In genomic region chr11:117847593-117848215, GRCm38 (mm10) we compare ENCODE assay signal across 7 mouse cellular contexts. TPM values are rescaled to one million over a fixed set of nuclear protein-coding genes. Genes with fewer than 3 reads are reported as not detected.
DNase-seq lines count a peak whose midpoint lies in the region; ATAC-seq and TF ChIP-seq lines count a peak whose summit lies in the region.

No protein-coding gene starts in this region.

- DNase-seq in neural tube, embryonic 11.5 days (ENCODE audit: low spot score): no peak
- no peak for DNase-seq in neural tube, embryonic 10.5 days (ENCODE audit: extremely low spot score, low spot score)
- peak; percentile 44 for DNase-seq in fibroblast of lung, adult 2 months (ENCODE audit: low read depth)
- no peak for DNase-seq in stomach, postnatal 0 days (ENCODE audit: low spot score)
- DNase-seq in frontal cortex, postnatal 10 days (ENCODE audit: low spot score in 2 of 2): no peak
- DNase-seq in gastrocnemius, postnatal 25 days: no peak

- no peak for TF ChIP-seq EP300 in stomach, postnatal 0 days (optimal IDR thresholded peaks at IDR 0.05)

- no peak for TF ChIP-seq CTCF in stomach, postnatal 0 days (IDR thresholded peaks at IDR 0.05; ENCODE audit: low read depth)

- peaks cover 12% of the 10 kb centered on the region; the same call in 1 of the 2 replicates for H3K4me1 ChIP-seq in neural tube, embryonic 11.5 days (ENCODE audit: control insufficient read depth, insufficient read depth, low read length)
- peaks cover 28% of the 10 kb centered on the region for H3K4me1 ChIP-seq in limb, embryonic 13.5 days
- H3K4me1 ChIP-seq in stomach, postnatal 0 days (replicated peaks; ENCODE audit: control insufficient read depth, insufficient read depth): peaks cover 9% of the 10 kb centered on the region; the same call in 1 of the 2 replicates

- H3K9ac ChIP-seq in neural tube, embryonic 11.5 days (ENCODE audit: low read length): peak overlapping the region; percentile 62; the same call in 1 of the 2 replicates
- H3K9ac ChIP-seq in limb, embryonic 13.5 days: peak overlapping the region; percentile 86
- H3K9ac ChIP-seq in stomach, postnatal 0 days (ENCODE audit: low read length): peak overlapping the region; percentile 80

- no peak overlapping the region for H3K4me2 ChIP-seq in neural tube, embryonic 11.5 days (ENCODE audit: low read depth)
- peak overlapping the region; percentile 85 for H3K4me2 ChIP-seq in limb, embryonic 13.5 days (replicated peaks)
- H3K4me2 ChIP-seq in stomach, postnatal 0 days (replicated peaks; ENCODE audit: low read depth): peak overlapping the region; percentile 89

- no peak overlapping the region for H3K4me3 ChIP-seq in neural tube, embryonic 11.5 days (ENCODE audit: low read depth, low read length)
- peak overlapping the region; percentile 70 for H3K4me3 ChIP-seq in limb, embryonic 13.5 days
- H3K4me3 ChIP-seq in stomach, postnatal 0 days (ENCODE audit: low read depth, low read length): peak overlapping the region; percentile 61; the same call in 1 of the 2 replicates

- H3K27me3 ChIP-seq in neural tube, embryonic 11.5 days (ENCODE audit: control insufficient read depth, insufficient read depth, low read length): no peaks in the 10 kb centered on the region
- no peaks in the 10 kb centered on the region for H3K27me3 ChIP-seq in limb, embryonic 13.5 days
- H3K27me3 ChIP-seq in stomach, postnatal 0 days (ENCODE audit: control insufficient read depth, insufficient read depth, low read length): no peaks in the 10 kb centered on the region

- ATAC-seq in neural tube, embryonic 11.5 days (ENCODE audit: insufficient read depth, low FRiP score, low TSS enrichment): no peak
- ATAC-seq in limb, embryonic 13.5 days (ENCODE audit: low FRiP score, low read depth): no peak
- no peak for ATAC-seq in stomach, postnatal 0 days (ENCODE audit: low FRiP score, low TSS enrichment)

- H3K36me3 ChIP-seq in neural tube, embryonic 11.5 days (ENCODE audit: control insufficient read depth, insufficient read depth, low read length): peaks cover under 1% of the 10 kb centered on the region
- H3K36me3 ChIP-seq in limb, embryonic 13.5 days: peaks cover 15% of the 10 kb centered on the region
- no peaks in the 10 kb centered on the region for H3K36me3 ChIP-seq in stomach, postnatal 0 days (ENCODE audit: control insufficient read depth, insufficient read depth, low read length)

- H3K27ac ChIP-seq in neural tube, embryonic 11.5 days (ENCODE audit: low read depth, low read length): no peak overlapping the region
- peak overlapping the region; percentile 96 for H3K27ac ChIP-seq in limb, embryonic 13.5 days
- peak overlapping the region; percentile 96 for H3K27ac ChIP-seq in stomach, postnatal 0 days (replicated peaks)

- 81% methylated on average over 7 of the region's 7 CpGs for WGBS in neural tube, embryonic 11.5 days
- WGBS in limb, embryonic 13.5 days: 65% methylated on average over 7 of the region's 7 CpGs
- WGBS in stomach, postnatal 0 days: 62% methylated on average over 7 of the region's 7 CpGs

- no peaks in the 10 kb centered on the region for H3K9me3 ChIP-seq in neural tube, embryonic 11.5 days (ENCODE audit: control insufficient read depth, low read length)
- H3K9me3 ChIP-seq in limb, embryonic 13.5 days: no peaks in the 10 kb centered on the region
- H3K9me3 ChIP-seq in stomach, postnatal 0 days (ENCODE audit: control insufficient read depth, low read length): no peaks in the 10 kb centered on the region

RNA-seq across cellular contexts. Expression of gene Birc5, which starts 1.3 kb away (rescaled TPM):
- polyA plus RNA-seq in neural tube, embryonic 11.5 days (2014; fragmentation: Nextera tagmentation; extraction: Ambion mirVana): 287 and 308 TPM in 2 replicates
- polyA plus RNA-seq in limb, embryonic 13.5 days (2015; fragmentation: Nextera tagmentation; extraction: Ambion mirVana): 307 and 322 TPM in 2 replicates
- polyA plus RNA-seq in stomach, postnatal 0 days (2015; fragmentation: Nextera tagmentation; extraction: Ambion mirVana): 67.0 and 91.7 TPM in 2 replicates
- total RNA-seq in gastrocnemius, postnatal 25 days (2021): under 1 TPM in 1 of 2 experiments, not detected in 1; 0.86 TPM

RNA-seq across cellular contexts. Expression of gene Tmem235, which starts 12.8 kb away (rescaled TPM):
- not detected in 2 replicates for polyA plus RNA-seq in neural tube, embryonic 11.5 days (2014; fragmentation: Nextera tagmentation; extraction: Ambion mirVana)
- polyA plus RNA-seq in limb, embryonic 13.5 days (2015; fragmentation: Nextera tagmentation; extraction: Ambion mirVana): not detected in 2 replicates
- not detected in 2 replicates for polyA plus RNA-seq in stomach, postnatal 0 days (2015; fragmentation: Nextera tagmentation; extraction: Ambion mirVana)
- not detected for total RNA-seq in gastrocnemius, postnatal 25 days (2021)

RNA-seq across cellular contexts. Expression of gene Tk1, which starts 21.8 kb away (rescaled TPM):
- polyA plus RNA-seq in neural tube, embryonic 11.5 days (2014; fragmentation: Nextera tagmentation; extraction: Ambion mirVana): 86.0 and 88.2 TPM in 2 replicates
- 133 and 137 TPM in 2 replicates for polyA plus RNA-seq in limb, embryonic 13.5 days (2015; fragmentation: Nextera tagmentation; extraction: Ambion mirVana)
- 47.1 and 58.0 TPM in 2 replicates for polyA plus RNA-seq in stomach, postnatal 0 days (2015; fragmentation: Nextera tagmentation; extraction: Ambion mirVana)
- total RNA-seq in gastrocnemius, postnatal 25 days (2021): 1 to 10 TPM; 2.8 to 4.3 TPM

RNA-seq across cellular contexts. Expression of gene Afmid, which starts 22.0 kb away (rescaled TPM):
- 2.3 and 3.0 TPM in 2 replicates for polyA plus RNA-seq in neural tube, embryonic 11.5 days (2014; fragmentation: Nextera tagmentation; extraction: Ambion mirVana)
- polyA plus RNA-seq in limb, embryonic 13.5 days (2015; fragmentation: Nextera tagmentation; extraction: Ambion mirVana): 5.6 and 6.2 TPM in 2 replicates
- 5.7 and 7.7 TPM in 2 replicates for polyA plus RNA-seq in stomach, postnatal 0 days (2015; fragmentation: Nextera tagmentation; extraction: Ambion mirVana)
- 1 to 10 TPM; 1.9 to 3.1 TPM for total RNA-seq in gastrocnemius, postnatal 25 days (2021)

RNA-seq across cellular contexts. Expression of gene Tha1, which starts 25.6 kb away (rescaled TPM):
- polyA plus RNA-seq in neural tube, embryonic 11.5 days (2014; fragmentation: Nextera tagmentation; extraction: Ambion mirVana): 2.7 TPM in 2 replicates
- 3.4 and 3.6 TPM in 2 replicates for polyA plus RNA-seq in limb, embryonic 13.5 days (2015; fragmentation: Nextera tagmentation; extraction: Ambion mirVana)
- 5.7 and 6.5 TPM in 2 replicates for polyA plus RNA-seq in stomach, postnatal 0 days (2015; fragmentation: Nextera tagmentation; extraction: Ambion mirVana)
- 1 to 10 TPM; 4.7 to 6.1 TPM for total RNA-seq in gastrocnemius, postnatal 25 days (2021)
